Mouse (Mus musculus): ENCODE results near the gene Surf6. TPM values are rescaled to one million over a fixed set of nuclear protein-coding genes. Genes with fewer than 3 reads are reported as not detected.
"Not testable (repeated sequence)": the region's sequence is repeated elsewhere in the genome, so short reads cannot be mapped to it uniquely, and the experiment has no call there.

Gene Surf6
- total RNA-seq, 2 experiments from 2014 or later = 26.4 to 27.5 TPM

DNA sequence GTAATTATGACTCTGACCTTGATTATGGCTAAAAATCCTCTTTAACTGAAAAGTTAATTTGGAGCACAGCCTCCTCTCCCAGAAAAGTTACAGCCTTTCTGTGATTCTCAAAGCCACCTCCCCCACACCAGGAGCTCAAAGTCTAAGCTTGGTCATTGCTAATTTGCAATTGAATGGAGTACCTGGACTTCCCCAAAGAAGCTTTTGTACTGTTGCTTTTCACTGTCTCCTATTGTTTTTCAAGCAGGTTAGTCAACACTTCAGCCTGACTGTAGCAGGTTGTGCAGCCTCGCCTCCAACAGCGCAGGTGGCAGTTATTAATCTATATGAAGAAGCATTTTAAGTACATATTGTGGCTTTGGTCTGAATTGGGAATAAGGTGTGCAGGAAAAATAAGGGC lies 17.1 kb downstream of the Surf6 start:
- intact Hi-C loops (cut with DNase I); DNase-seq (ENCODE audit: low spot score in 2 of 2): not testable (repeated sequence)

DNA sequence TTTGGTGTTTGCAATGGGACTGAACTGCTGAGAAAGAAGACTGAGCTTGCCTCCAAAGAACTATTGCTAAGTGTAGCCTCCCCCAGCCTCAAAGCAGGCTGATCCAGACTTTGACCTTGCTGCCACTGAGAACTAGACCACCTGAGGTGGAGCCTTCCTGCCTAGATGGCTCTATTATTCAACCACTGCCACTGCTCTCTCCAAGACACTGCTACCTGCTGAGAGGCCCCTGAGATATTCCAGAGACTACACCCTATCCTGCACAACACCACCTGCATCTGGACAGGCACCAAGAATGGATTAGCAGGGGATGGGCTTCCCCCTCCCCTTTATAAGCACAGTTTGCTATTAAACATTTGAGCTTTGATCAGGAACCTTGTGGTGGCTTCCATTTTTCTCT lies 24.1 kb downstream of the Surf6 start:
- intact Hi-C loops (cut with DNase I) = no loop called here
- DNase-seq (ENCODE audit: low spot score in 2 of 2) = no peak

DNA sequence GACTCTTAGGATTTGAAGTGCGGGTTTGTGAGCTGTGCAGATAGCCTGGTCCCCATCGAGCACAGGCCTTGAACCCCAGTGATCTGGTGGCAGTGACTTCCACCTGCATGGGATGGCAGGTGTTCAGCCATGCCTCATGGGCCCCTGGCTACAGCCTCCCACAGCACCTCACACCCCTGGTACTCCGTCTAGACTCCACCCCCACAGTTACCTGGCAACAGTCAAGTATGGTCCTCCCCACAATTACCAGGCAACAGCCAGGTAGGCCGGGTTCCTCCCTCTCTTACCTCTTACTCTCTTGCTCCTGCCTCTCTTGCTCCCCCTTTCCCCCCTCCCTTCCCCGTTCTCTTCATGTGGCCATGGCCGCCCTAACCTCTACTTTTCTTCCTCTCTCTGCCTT lies 32.0 kb downstream of the Surf6 start:
- DNase-seq (ENCODE audit: low spot score in 2 of 2) = no peak
- intact Hi-C loops (cut with DNase I) = no loop called here

DNA sequence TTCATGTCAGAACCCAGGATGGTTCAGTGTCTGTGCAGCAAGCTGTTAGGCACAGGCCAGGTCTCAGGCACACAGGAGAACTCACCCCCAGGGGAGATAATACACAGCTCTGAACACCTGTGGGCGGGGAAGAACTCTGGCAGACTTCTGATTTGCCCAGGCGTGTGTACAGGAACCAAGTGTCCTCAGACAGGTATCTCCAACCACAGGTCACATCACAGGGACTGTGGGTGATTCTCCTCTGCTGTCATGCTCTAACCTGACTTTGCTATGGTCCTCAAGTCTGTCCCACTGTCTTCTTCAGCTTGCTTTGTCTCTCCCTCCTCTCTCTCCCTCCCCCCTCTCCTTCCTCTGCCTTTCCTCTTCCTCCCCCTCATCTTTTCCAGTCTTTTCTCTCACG lies 37.8 kb downstream of the Surf6 start, which contains the start of gene Abo:
TSS of gene Abo (minus strand) at position 101 of the 400 bp plus-strand sequence.
- intact Hi-C loops (cut with DNase I) = no loop called here
- DNase-seq (ENCODE audit: low spot score in 2 of 2) = no peak

DNA sequence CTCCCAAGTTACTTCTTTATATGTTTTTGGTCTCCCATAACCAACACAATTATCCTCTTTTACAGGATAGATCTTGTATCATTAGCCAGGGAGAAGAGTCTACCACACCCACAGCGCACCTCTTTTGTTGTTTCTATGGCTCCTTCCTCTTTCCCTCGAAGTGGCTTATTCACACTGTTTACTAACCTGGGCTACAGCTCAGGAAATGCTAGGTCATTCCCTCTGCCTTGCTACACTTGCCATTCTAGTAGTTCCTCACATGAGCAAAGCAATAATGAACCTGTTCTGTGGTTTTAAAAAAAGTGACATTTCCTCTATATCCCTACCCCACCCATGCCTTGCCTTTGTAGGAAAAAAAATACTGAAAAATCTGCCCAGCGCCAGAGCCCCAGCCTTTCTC lies 39.8 kb downstream of the Surf6 start:
- DNase-seq (ENCODE audit: low spot score in 2 of 2) = no peak
- intact Hi-C loops (cut with DNase I) = no loop called here

DNA sequence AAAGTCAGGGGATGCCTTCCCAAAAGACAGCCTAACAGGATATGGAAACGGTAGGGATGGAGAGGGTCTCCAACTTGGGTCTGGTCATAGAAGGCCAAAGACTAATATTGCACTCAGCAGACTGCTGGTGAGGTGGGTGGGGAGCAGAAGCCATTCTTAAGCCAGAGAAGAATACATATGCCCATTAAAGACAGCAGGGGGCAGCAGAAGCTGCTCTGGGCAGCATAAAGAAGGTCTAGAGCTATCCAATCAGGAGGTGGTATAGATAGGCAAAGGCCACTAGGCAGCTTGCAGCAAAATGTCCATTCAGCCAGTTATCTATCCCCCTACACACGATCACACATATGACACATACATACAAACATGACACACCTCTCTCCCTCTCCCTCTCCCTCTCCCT lies 55.0 kb downstream of the Surf6 start:
- peak; percentile 13 to 21 for DNase-seq (ENCODE audit: low spot score in 2 of 2)
- intact Hi-C loops (cut with DNase I) = loop anchor here (5.0 kb wide), 1 partner anchor 190 kb away; no protein-coding TSS in a partner anchor

Other genes starting within 250 kb of the Surf6 start
- not detected for gene Lcn4, start 231.6 kb downstream of the Surf6 start, total RNA-seq (2021)
- gene Abo, start 37.9 kb downstream of the Surf6 start, total RNA-seq (2021) = not detected
- 10 to 100 TPM; 45.2 to 46.5 TPM for gene Med22, start 7.8 kb upstream of the Surf6 start, total RNA-seq (2021)
- 100 to 1,000 TPM; 255 to 280 TPM for gene Rpl7a, start 7.9 kb upstream of the Surf6 start, total RNA-seq (2021)
- gene Surf2, start 13.5 kb upstream of the Surf6 start, total RNA-seq (2021) = 10 to 100 TPM; 30.8 to 38.9 TPM
- 10 to 100 TPM; 82.5 to 87.3 TPM for gene Surf1, start 13.7 kb upstream of the Surf6 start, total RNA-seq (2021)
- 10 to 100 TPM; 59.8 to 60.8 TPM for gene Surf4, start 31.0 kb upstream of the Surf6 start, total RNA-seq (2021)
- under 1 TPM; 0.15 TPM for gene Stkld1, start 31.2 kb upstream of the Surf6 start, total RNA-seq (2021)
- 10 to 100 TPM; 49.8 to 58.4 TPM for gene Rexo4, start 61.5 kb upstream of the Surf6 start, total RNA-seq (2021)
- gene Adamts13, start 70.5 kb upstream of the Surf6 start, total RNA-seq (2021) = 1 to 10 TPM; 2.0 to 2.7 TPM
- 10 to 100 TPM; 50.4 to 51.0 TPM for gene Cacfd1, start 107.0 kb upstream of the Surf6 start, total RNA-seq (2021)
- 10 to 100 TPM; 44.8 to 49.1 TPM for gene Slc2a6, start 125.1 kb upstream of the Surf6 start, total RNA-seq (2021)
- gene Mymk, start 169.3 kb upstream of the Surf6 start, total RNA-seq (2021) = 1 to 10 TPM in 1 of 2 experiments, under 1 TPM in 1; 0.92 to 1.1 TPM
- gene Adamtsl2, start 176.5 kb upstream of the Surf6 start, total RNA-seq (2021) = 10 to 100 TPM; 27.4 to 29.3 TPM
- 100 to 1,000 TPM; 142 to 143 TPM for gene Fam163b, start 239.6 kb upstream of the Surf6 start, total RNA-seq (2021)